Mouse (Mus musculus) heart, adult 2 months (tissue): ENCODE measurements at regions not wholly inside any gene's neighbourhood (a gene's known extent, or its start where the extent isn't known, plus 50 kb on each side); places are given as distances from the start of the nearest gene placed in this dataset.

Source experiments
- CTCF ChIP-seq: fragments of 200-600 bp; IDR thresholded peaks from 2 replicates; pipeline ENCODE4 v1.8.1; 2022; ENCODE audit warnings: antibody characterized with exemption, mild to moderate bottlenecking, moderate library complexity
- EP300 ChIP-seq: fragments of 200-500 bp; IDR thresholded peaks from 2 replicates; pipeline ENCODE4 v1.6.1; 2011; ENCODE audit warnings: low read depth, low read length, control low read depth; ENCODE audit not compliant: insufficient read depth

DNA sequence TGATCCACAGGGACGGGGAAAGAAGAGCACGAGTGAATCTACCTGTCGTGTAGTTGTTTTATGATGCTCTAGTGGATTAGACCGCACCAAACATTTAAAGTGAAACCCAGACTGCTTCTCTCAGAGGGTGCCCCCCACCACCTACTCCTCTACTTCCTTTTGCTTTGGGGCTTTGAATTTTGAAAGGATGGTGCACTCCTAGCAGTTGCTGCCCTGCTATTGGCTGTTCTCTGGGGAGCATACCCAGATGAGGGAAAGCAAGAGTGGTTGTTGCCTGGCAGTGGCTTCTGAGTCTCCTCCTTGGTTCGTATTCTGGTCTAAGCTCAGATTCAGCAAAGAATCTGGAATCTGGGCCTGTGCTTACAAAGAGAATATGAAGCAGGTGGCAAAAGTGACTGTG lies 71.4 kb upstream of the Olfr1507 start:
- TF ChIP-seq CTCF (no peak), EP300 (no peak)
